Mouse (Mus musculus) hematopoietic stem cell, adult 5-6 weeks (primary cell): ENCODE data around the gene Hist1h4h. TPM values are rescaled to one million over a fixed set of nuclear protein-coding genes. Genes with fewer than 3 reads are reported as not detected.

Experiments used
- ATAC-seq, 2 experiments: fragments of 125-278 bp in 1 of 2; replicated peaks in 1 of 2; 2 replicates each; pipeline ENCODE4 v1.8.0; 2016 to 2017; ENCODE audit warnings: inconsistent platforms in 2 of 2, mild to moderate bottlenecking in 2 of 2, moderate number of reproducible peaks in 2 of 2, low read depth in 1 of 2, moderate TSS enrichment in 1 of 2; ENCODE audit not compliant: low FRiP score in 2 of 2, poor library complexity in 2 of 2, severe bottlenecking in 2 of 2, insufficient read depth in 1 of 2, low TSS enrichment in 1 of 2
- total RNA-seq: library from RNA; stranded (forward); fragments of 172-1452, 232-1000 nt; gene quantifications from 2 replicates; pipeline ENCODE4 v1.2.3, GENCODE M21; 2017

Gene Hist1h4h
- total RNA-seq: 427 and 875 TPM in 2 replicates

- peak; percentile 73 to 77 for ATAC-seq
Observed at GRCm38 (mm10) chr13:23530901-23531875, at the start of gene Hist1h4h. Hist1h4h (plus strand) TSS chr13:23531050.

- ATAC-seq: 0 out of 4 replicates have a peak, but pooled peaks of 1 of the 2 experiments have one; percentile 32
Observed at GRCm38 (mm10) chr13:23483153-23483552, 47.7 kb upstream of the Hist1h4h start.

GRCm38 (mm10) chr13:23485271-23485670 is 45.6 kb upstream of the Hist1h4h start:
- ATAC-seq: peak in 1 of 2 experiments; percentile 20; a peak in 1 of 4 replicates

- ATAC-seq: peak; percentile 99 to 100
Observed at GRCm38 (mm10) chr13:23488400-23489322, 42.2 kb upstream of the Hist1h4h start, which contains the start of gene Btn2a2. Btn2a2 (minus strand) TSS chr13:23488857.

- no peak for ATAC-seq
Observed at GRCm38 (mm10) chr13:23490863-23491262, 40.0 kb upstream of the Hist1h4h start.

GRCm38 (mm10) chr13:23491263-23491662 is 39.6 kb upstream of the Hist1h4h start:
- no peak for ATAC-seq

- ATAC-seq: no peak
Observed at GRCm38 (mm10) chr13:23491990-23492389, 38.9 kb upstream of the Hist1h4h start.

GRCm38 (mm10) chr13:23495526-23495925 is 35.3 kb upstream of the Hist1h4h start:
- ATAC-seq: no peak

- ATAC-seq: no peak
Observed at GRCm38 (mm10) chr13:23497656-23498321, 33.1 kb upstream of the Hist1h4h start.

GRCm38 (mm10) chr13:23498653-23499052 is 32.2 kb upstream of the Hist1h4h start:
- ATAC-seq: no peak

- ATAC-seq: no peak
Observed at GRCm38 (mm10) chr13:23499943-23500342, 30.9 kb upstream of the Hist1h4h start.

- peak; percentile 42 to 43; a peak in 2 of 4 replicates for ATAC-seq
Observed at GRCm38 (mm10) chr13:23500424-23501200, 30.2 kb upstream of the Hist1h4h start.

- ATAC-seq: no peak
Observed at GRCm38 (mm10) chr13:23501511-23501910, 29.3 kb upstream of the Hist1h4h start.

- no peak for ATAC-seq
Observed at GRCm38 (mm10) chr13:23502031-23502567, 28.8 kb upstream of the Hist1h4h start.

- no peak for ATAC-seq
Observed at GRCm38 (mm10) chr13:23502916-23503315, 27.9 kb upstream of the Hist1h4h start.

- ATAC-seq: peak in 1 of 2 experiments; percentile 33; a peak in 1 of 4 replicates
Observed at GRCm38 (mm10) chr13:23503797-23504196, 27.1 kb upstream of the Hist1h4h start.
